Mouse (Mus musculus): Measurements from ENCODE around the gene Esrra. TPM values are rescaled to one million over a fixed set of nuclear protein-coding genes. Genes with fewer than 3 reads are reported as not detected.

Gene Esrra
- polyA plus RNA-seq, 1 experiment from 2014 or later: 23.0 TPM

DNA sequence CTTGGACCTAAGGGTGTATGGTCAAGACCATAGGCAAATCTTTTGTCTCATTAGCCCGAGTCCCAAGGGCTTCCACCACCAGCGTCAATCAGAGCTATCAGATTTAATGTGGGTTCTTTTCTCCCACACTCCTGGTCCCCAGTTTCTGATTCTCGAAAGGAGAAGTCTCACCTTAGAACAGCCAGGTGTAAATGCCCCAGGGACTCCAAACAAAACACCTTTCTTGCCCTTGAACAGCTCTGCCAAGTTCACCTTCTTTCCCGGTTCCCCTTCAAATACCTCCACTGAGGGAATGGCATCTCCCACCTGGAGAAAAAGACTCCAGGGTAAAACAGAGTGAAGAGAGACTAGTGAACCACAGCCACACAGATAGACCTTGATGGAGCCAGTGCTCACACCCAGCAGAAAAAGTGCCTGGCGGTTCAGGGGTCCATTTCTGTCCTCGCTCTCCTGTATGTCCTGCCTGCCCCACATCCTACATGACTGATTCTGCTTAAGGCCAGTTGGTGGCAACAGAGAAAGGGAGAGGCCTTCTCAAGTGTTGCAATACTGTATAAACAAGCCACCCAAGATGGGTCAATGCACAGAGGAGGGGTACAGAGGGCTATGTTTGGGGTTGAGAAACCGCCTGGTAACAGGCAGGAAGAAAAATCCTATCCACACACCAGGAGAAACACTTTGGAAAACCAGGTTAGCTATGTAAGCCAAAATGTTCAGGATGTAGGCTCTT is 13.6 kb downstream of the Esrra start:
- peak overlapping the region; percentile 52 for H3K4me3 ChIP-seq (replicated peaks; ENCODE audit: low read depth, low read length)
- 0 out of 2 replicates have a peak, but pooled peaks have one; percentile 19 for TF ChIP-seq CTCF (IDR thresholded peaks at IDR 0.05; ENCODE audit: low read depth)
- peaks cover 15% of the 10 kb centered on the region for H3K4me1 ChIP-seq (replicated peaks; ENCODE audit: insufficient read depth, low read length)
- DNase-seq (ENCODE audit: low spot score): peak; percentile 60
- H3K9ac ChIP-seq (ENCODE audit: low read depth, low read length): peak overlapping the region; percentile 58
- H3K27ac ChIP-seq: peak overlapping the region; percentile 98
- no peak for ATAC-seq (replicated peaks; ENCODE audit: low FRiP score, low read depth)
- 56% methylated on average over 7 of the region's 7 CpGs for WGBS
- no peaks in the 10 kb centered on the region for H3K27me3 ChIP-seq (ENCODE audit: insufficient read depth, low read length)
- H3K4me2 ChIP-seq (ENCODE audit: low read length): peak overlapping the region; percentile 61
- peaks cover 39% of the 10 kb centered on the region for H3K36me3 ChIP-seq (ENCODE audit: insufficient read depth, low read length)
- no peaks in the 10 kb centered on the region for H3K9me3 ChIP-seq (replicated peaks; ENCODE audit: low read length)

DNA sequence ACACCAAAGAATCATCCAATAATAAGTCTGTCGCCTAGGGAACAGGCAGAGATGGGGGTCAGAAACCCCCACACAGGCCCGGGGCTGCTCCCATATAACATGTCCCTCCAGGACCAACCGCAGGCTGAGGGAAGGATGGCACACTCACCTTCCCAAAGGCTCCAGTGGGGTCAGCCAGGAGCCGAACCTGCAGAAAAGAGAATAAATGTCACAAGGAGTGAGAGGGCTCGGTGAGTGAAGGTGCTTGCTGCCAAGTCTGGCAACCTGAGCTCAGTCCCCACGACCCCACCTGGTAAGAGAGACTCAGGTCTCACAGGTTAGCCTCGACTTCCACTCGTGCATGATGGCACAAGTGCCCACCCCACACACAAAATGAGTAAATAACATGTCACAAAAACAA is 14.5 kb downstream of the Esrra start:
- WGBS: 87% methylated on average over 8 of the region's 8 CpGs
- Histone ChIP-seq H3K27me3 (ENCODE audit: insufficient read depth, low read length) (no peaks in the 10 kb centered on the region), H3K36me3 (ENCODE audit: insufficient read depth, low read length) (peaks cover 31% of the 10 kb centered on the region), H3K9ac (ENCODE audit: low read depth, low read length) (no peak overlapping the region), H3K4me1 (replicated peaks; ENCODE audit: insufficient read depth, low read length) (peaks cover 15% of the 10 kb centered on the region), H3K4me2 (ENCODE audit: low read length) (peak overlapping the region; percentile 61), H3K9me3 (replicated peaks; ENCODE audit: low read length) (no peaks in the 10 kb centered on the region), H3K27ac (no peak overlapping the region), H3K4me3 (replicated peaks; ENCODE audit: low read depth, low read length) (no peak overlapping the region)
- no peak for ATAC-seq (replicated peaks; ENCODE audit: low FRiP score, low read depth)
- no peak for DNase-seq (ENCODE audit: low spot score)
- TF ChIP-seq CTCF (IDR thresholded peaks at IDR 0.05; ENCODE audit: low read depth): no peak

DNA sequence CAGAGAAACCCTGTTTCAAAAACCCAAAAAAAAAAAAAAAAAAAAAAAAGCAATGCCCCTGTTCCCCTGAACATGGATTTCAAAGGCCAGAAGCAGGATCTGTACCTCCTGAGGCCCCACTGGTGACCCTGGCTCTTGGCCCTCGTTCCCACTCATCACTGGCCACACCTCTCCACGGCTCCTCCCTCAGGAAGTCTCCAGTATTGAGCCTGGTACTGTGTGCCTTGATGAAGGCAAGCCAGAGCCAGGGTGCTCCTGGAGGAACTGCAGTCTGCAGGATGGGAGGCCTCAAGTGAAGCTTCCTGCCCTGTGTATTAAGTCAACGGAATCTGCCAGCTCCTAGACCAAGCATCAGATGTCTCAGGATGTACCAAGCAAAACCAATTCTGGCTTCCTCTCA is 15.4 kb downstream of the Esrra start:
- TF ChIP-seq CTCF (IDR thresholded peaks at IDR 0.05; ENCODE audit: low read depth): no peak
- Histone ChIP-seq H3K36me3 (ENCODE audit: insufficient read depth, low read length) (peaks cover 22% of the 10 kb centered on the region; the same call in 1 of the 2 replicates), H3K27ac (no peak overlapping the region), H3K4me2 (ENCODE audit: low read length) (no peak overlapping the region), H3K4me3 (replicated peaks; ENCODE audit: low read depth, low read length) (no peak overlapping the region), H3K27me3 (ENCODE audit: insufficient read depth, low read length) (no peaks in the 10 kb centered on the region), H3K9ac (ENCODE audit: low read depth, low read length) (no peak overlapping the region), H3K4me1 (replicated peaks; ENCODE audit: insufficient read depth, low read length) (peaks cover 12% of the 10 kb centered on the region), H3K9me3 (replicated peaks; ENCODE audit: low read length) (no peaks in the 10 kb centered on the region)
- 77% methylated on average over 3 of the region's 3 CpGs for WGBS
- DNase-seq (ENCODE audit: low spot score): no peak
- ATAC-seq (replicated peaks; ENCODE audit: low FRiP score, low read depth): no peak

DNA sequence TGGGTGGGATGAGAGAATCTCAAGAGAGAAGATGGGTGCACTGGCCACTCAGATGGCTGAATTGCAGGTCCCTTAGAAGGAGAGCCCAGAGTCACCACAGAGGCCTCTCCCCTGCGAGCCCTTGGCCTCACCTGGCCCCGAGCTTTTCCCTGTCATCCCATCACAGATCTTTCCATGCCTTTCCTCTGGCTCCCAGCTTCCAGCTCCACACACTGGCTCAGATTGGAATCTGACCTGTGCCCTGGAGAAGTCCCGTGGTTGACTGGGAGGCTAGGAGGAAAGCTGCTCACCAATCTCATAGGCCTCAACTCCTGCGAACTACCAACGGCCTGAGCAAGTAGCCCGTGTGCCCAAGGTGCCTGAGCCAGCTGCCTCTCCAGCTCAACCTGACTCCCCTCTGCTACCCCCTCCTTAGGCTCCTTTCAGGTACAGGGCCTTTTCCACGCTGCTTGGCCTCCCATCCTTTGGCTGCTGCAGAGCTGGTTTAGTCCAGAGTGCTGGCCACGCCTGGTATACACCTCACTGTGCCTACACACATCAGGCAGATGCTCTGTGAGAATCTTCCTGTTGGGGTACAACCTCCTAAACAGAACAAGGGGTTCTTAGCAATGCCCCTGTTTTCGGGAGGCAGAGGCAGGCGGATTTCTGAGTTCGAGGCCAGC is 16.0 kb downstream of the Esrra start:
- H3K4me2 ChIP-seq (ENCODE audit: low read length): no peak overlapping the region
- no peak overlapping the region for H3K4me3 ChIP-seq (replicated peaks; ENCODE audit: low read depth, low read length)
- DNase-seq (ENCODE audit: low spot score) (no peak), ATAC-seq (replicated peaks; ENCODE audit: low FRiP score, low read depth) (no peak)
- WGBS: 92% methylated on average over 11 of the region's 11 CpGs
- TF ChIP-seq CTCF (IDR thresholded peaks at IDR 0.05; ENCODE audit: low read depth): no peak
- H3K27ac ChIP-seq: peak overlapping the region; percentile 42; the same call in 1 of the 2 replicates
- H3K27me3 ChIP-seq (ENCODE audit: insufficient read depth, low read length): no peaks in the 10 kb centered on the region
- H3K9ac ChIP-seq (ENCODE audit: low read depth, low read length): no peak overlapping the region
- H3K4me1 ChIP-seq (replicated peaks; ENCODE audit: insufficient read depth, low read length): peaks cover 8% of the 10 kb centered on the region
- no peaks in the 10 kb centered on the region for H3K9me3 ChIP-seq (replicated peaks; ENCODE audit: low read length)
- H3K36me3 ChIP-seq (ENCODE audit: insufficient read depth, low read length): peaks cover 22% of the 10 kb centered on the region; the same call in 1 of the 2 replicates

DNA sequence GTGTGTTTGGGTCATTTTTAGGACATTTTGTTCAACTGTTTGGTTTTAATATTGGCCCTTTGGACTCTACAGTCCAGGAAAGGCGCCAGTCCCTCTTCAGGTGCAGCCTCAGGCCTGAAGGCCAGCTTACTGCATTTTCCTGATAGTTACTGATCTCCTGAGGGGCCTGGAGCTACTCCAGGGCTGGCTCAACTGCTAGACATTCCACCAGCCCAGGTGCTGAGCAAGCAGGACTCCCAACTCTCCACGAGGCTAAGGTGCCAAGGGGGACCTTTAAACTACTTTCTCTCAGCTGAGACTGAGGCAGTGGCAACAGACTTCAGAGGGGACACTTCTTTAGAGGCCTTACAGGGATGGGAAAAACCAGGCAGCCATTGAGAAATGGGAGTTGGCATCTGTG is 16.8 kb downstream of the Esrra start:
- Histone ChIP-seq H3K27me3 (ENCODE audit: insufficient read depth, low read length) (no peaks in the 10 kb centered on the region), H3K27ac (peak overlapping the region; percentile 36; the same call in 1 of the 2 replicates), H3K9ac (ENCODE audit: low read depth, low read length) (no peak overlapping the region), H3K4me1 (replicated peaks; ENCODE audit: insufficient read depth, low read length) (peaks cover 8% of the 10 kb centered on the region), H3K4me3 (replicated peaks; ENCODE audit: low read depth, low read length) (no peak overlapping the region), H3K36me3 (ENCODE audit: insufficient read depth, low read length) (peaks cover 22% of the 10 kb centered on the region; the same call in 1 of the 2 replicates), H3K9me3 (replicated peaks; ENCODE audit: low read length) (no peaks in the 10 kb centered on the region), H3K4me2 (ENCODE audit: low read length) (no peak overlapping the region)
- DNase-seq (ENCODE audit: low spot score) (no peak), ATAC-seq (replicated peaks; ENCODE audit: low FRiP score, low read depth) (0 out of 2 replicates have a peak, but pooled peaks have one; percentile 18)
- 69% methylated on average over 2 of the region's 2 CpGs for WGBS
- no peak for TF ChIP-seq CTCF (IDR thresholded peaks at IDR 0.05; ENCODE audit: low read depth)

DNA sequence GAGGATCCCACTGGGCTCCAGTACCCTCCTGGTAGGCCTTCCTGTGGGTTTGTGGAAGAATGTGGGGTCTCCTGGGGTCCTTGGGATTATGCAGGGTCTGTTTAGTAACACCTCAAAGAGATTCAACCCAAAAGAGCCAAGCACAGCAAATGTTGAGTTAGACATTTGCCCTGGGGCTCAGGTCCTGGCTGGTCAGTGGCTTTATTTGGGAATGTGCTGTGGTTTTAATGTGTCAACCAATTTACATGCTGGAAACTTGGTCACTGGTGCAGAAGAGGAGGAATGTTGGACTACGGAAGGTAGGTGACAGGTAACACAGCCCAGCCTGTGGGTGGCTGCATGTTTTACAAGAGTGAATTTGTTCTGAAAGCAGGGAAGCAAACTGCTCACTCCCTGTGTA is 18.6 kb downstream of the Esrra start:
- no peak for ATAC-seq (replicated peaks; ENCODE audit: low FRiP score, low read depth)
- Histone ChIP-seq H3K27ac (peak overlapping the region; percentile 31; the same call in 1 of the 2 replicates), H3K4me3 (replicated peaks; ENCODE audit: low read depth, low read length) (no peak overlapping the region), H3K4me2 (ENCODE audit: low read length) (no peak overlapping the region), H3K9me3 (replicated peaks; ENCODE audit: low read length) (no peaks in the 10 kb centered on the region), H3K36me3 (ENCODE audit: insufficient read depth, low read length) (peaks cover 22% of the 10 kb centered on the region; the same call in 1 of the 2 replicates), H3K4me1 (replicated peaks; ENCODE audit: insufficient read depth, low read length) (peaks cover 7% of the 10 kb centered on the region), H3K27me3 (ENCODE audit: insufficient read depth, low read length) (no peaks in the 10 kb centered on the region), H3K9ac (ENCODE audit: low read depth, low read length) (no peak overlapping the region)
- TF ChIP-seq CTCF (IDR thresholded peaks at IDR 0.05; ENCODE audit: low read depth): no peak
- DNase-seq (ENCODE audit: low spot score): no peak
- WGBS: 70% methylated on average over 1 of the region's 1 CpGs

All from kidney, postnatal 0 days (tissue).